ENCODE assay signal across 7 mouse cellular contexts in genomic region chr1:58958789-58959526, GRCm38 (mm10). TPM values are rescaled to one million over a fixed set of nuclear protein-coding genes. Genes with fewer than 3 reads are reported as not detected.
DNase-seq lines count a peak whose midpoint lies in the region; ATAC-seq and TF ChIP-seq lines count a peak whose summit lies in the region.
"Not testable (repeated sequence)": the region's sequence is repeated elsewhere in the genome, so short reads cannot be mapped to it uniquely, and the experiment has no call there.

No protein-coding gene starts in this region.

- H3K9me3 ChIP-seq in E14TG2a.4 (ENCODE audit: low read length); heart, embryonic 15.5 days (replicated peaks); hindbrain, postnatal 0 days (ENCODE audit: low read length); liver, embryonic 14.5 days (ENCODE audit: control insufficient read depth, low read length); midbrain, embryonic 13.5 days; neural tube, embryonic 13.5 days: not testable (repeated sequence)

- not testable (repeated sequence) for H3K27me3 ChIP-seq in E14TG2a.4 (ENCODE audit: insufficient read depth, low read length); heart, adult 2 months (ENCODE audit: control insufficient read depth, insufficient read depth, low read length); heart, embryonic 15.5 days; hindbrain, postnatal 0 days (ENCODE audit: insufficient read depth, low read length); liver, embryonic 14.5 days (ENCODE audit: control insufficient read depth, insufficient read depth, low read length); midbrain, embryonic 13.5 days; neural tube, embryonic 13.5 days

- not testable (repeated sequence) for ATAC-seq in heart, embryonic 15.5 days (replicated peaks; ENCODE audit: insufficient number of reproducible peaks, insufficient read depth, low FRiP score, low read depth); hindbrain, postnatal 0 days; liver, embryonic 14.5 days (ENCODE audit: insufficient read depth)
- peak; percentile 76 for ATAC-seq in midbrain, embryonic 13.5 days
- peak; percentile 56; the same call in 1 of the 2 replicates for ATAC-seq in neural tube, embryonic 13.5 days (ENCODE audit: low read depth)

- H3K4me2 ChIP-seq in heart, embryonic 15.5 days; hindbrain, postnatal 0 days (ENCODE audit: low read depth, low read length); midbrain, embryonic 13.5 days (replicated peaks); neural tube, embryonic 13.5 days: not testable (repeated sequence)
- peak overlapping the region; percentile 78 for H3K4me2 ChIP-seq in liver, embryonic 14.5 days (ENCODE audit: low read depth)

- DNase-seq in heart, adult 2 months; liver, embryonic 14.5 days (ENCODE audit: low read depth in 3 of 3, low spot score in 3 of 3): not testable (repeated sequence)
- peak; percentile 21 for DNase-seq in hindbrain, postnatal 0 days (ENCODE audit: low spot score)

- TF ChIP-seq CTCF in E14TG2a.4 (conservative IDR thresholded peaks at IDR 0.05; ENCODE audit: low read length); heart, adult 2 months (IDR thresholded peaks at IDR 0.05); hindbrain, postnatal 0 days (IDR thresholded peaks at IDR 0.05; ENCODE audit: low read depth); liver, embryonic 14.5 days (IDR thresholded peaks at IDR 0.05; ENCODE audit: low read depth): not testable (repeated sequence)

- not testable (repeated sequence) for TF ChIP-seq EP300 in heart, adult 2 months (IDR thresholded peaks at IDR 0.05; ENCODE audit: insufficient read depth, low read depth, low read length); liver, embryonic 14.5 days (IDR thresholded peaks at IDR 0.05; ENCODE audit: low read depth)

- not testable (repeated sequence) for H3K9ac ChIP-seq in heart, adult 2 months (ENCODE audit: low read depth, low read length); heart, embryonic 15.5 days; hindbrain, postnatal 0 days (replicated peaks; ENCODE audit: low read length); midbrain, embryonic 13.5 days (replicated peaks); neural tube, embryonic 13.5 days
- peak overlapping the region; percentile 4; the same call in 1 of the 2 replicates for H3K9ac ChIP-seq in liver, embryonic 14.5 days (replicated peaks)

- not testable (repeated sequence) for H3K79me2 ChIP-seq in heart, adult 2 months (replicated peaks; ENCODE audit: control insufficient read depth, insufficient read depth, low read length)

- peak overlapping the region; percentile 53 for H3K4me3 ChIP-seq in E14TG2a.4 (replicated peaks; ENCODE audit: low read length)
- not testable (repeated sequence) for H3K4me3 ChIP-seq in heart, adult 2 months; heart, embryonic 15.5 days; hindbrain, postnatal 0 days (ENCODE audit: low read length); liver, embryonic 14.5 days (ENCODE audit: insufficient read depth in 1 of 2, low read depth in 2 of 2, low read length in 2 of 2); midbrain, embryonic 13.5 days (replicated peaks); neural tube, embryonic 13.5 days

- intact Hi-C loops in heart, adult 2 months (cut with DNase I) = not testable (repeated sequence)

- WGBS in heart, adult 2 months = 72% methylated on average over 16 of the region's 16 CpGs
- 71% methylated on average over 16 of the region's 16 CpGs for WGBS in heart, embryonic 15.5 days
- 76% methylated on average over 16 of the region's 16 CpGs for WGBS in hindbrain, postnatal 0 days
- 84% methylated on average over 16 of the region's 16 CpGs for WGBS in liver, embryonic 14.5 days (ENCODE audit: insufficient replicate concordance)
- WGBS in midbrain, embryonic 13.5 days = 78% methylated on average over 16 of the region's 16 CpGs
- 85% methylated on average over 16 of the region's 16 CpGs for WGBS in neural tube, embryonic 13.5 days

- not testable (repeated sequence) for H3K36me3 ChIP-seq in E14TG2a.4 (ENCODE audit: insufficient read depth, low read length); heart, embryonic 15.5 days; hindbrain, postnatal 0 days (ENCODE audit: insufficient read depth, low read length); liver, embryonic 14.5 days (replicated peaks; ENCODE audit: control insufficient read depth, insufficient read depth, low read depth); midbrain, embryonic 13.5 days; neural tube, embryonic 13.5 days
- peaks cover 42% of the 10 kb centered on the region for H3K36me3 ChIP-seq in heart, adult 2 months (ENCODE audit: control insufficient read depth, insufficient read depth, low read length)

- not testable (repeated sequence) for TF ChIP-seq POLR2A in heart, adult 2 months (IDR thresholded peaks at IDR 0.05; ENCODE audit: insufficient read depth, low read depth, low read length)

- H3K27ac ChIP-seq in heart, adult 2 months = peak overlapping the region; percentile 66
- peak overlapping the region; percentile 47 for H3K27ac ChIP-seq in heart, embryonic 15.5 days
- H3K27ac ChIP-seq in hindbrain, postnatal 0 days; midbrain, embryonic 13.5 days: not testable (repeated sequence)
- H3K27ac ChIP-seq in liver, embryonic 14.5 days = peak overlapping the region; percentile 61
- 0 out of 2 replicates have a peak overlapping the region, but pooled peaks have one; percentile 23 for H3K27ac ChIP-seq in neural tube, embryonic 13.5 days (replicated peaks)

- peaks cover 86% of the 10 kb centered on the region for H3K4me1 ChIP-seq in E14TG2a.4 (replicated peaks; ENCODE audit: low read depth, low read length)
- H3K4me1 ChIP-seq in heart, adult 2 months (ENCODE audit: control insufficient read depth, insufficient read depth, low read length) = peaks cover 38% of the 10 kb centered on the region
- H3K4me1 ChIP-seq in heart, embryonic 15.5 days (replicated peaks) = peaks cover 64% of the 10 kb centered on the region
- not testable (repeated sequence) for H3K4me1 ChIP-seq in hindbrain, postnatal 0 days (ENCODE audit: insufficient read depth, low read length)
- H3K4me1 ChIP-seq in liver, embryonic 14.5 days (replicated peaks; ENCODE audit: control insufficient read depth in 2 of 2, insufficient read depth in 2 of 2, low read length in 1 of 2) = peaks cover 80 to 89% of the 10 kb centered on the region in 2 experiments
- H3K4me1 ChIP-seq in midbrain, embryonic 13.5 days (replicated peaks) = peaks cover 19% of the 10 kb centered on the region; the same call in 1 of the 2 replicates
- peaks cover 22% of the 10 kb centered on the region for H3K4me1 ChIP-seq in neural tube, embryonic 13.5 days (replicated peaks)

RNA-seq across cellular contexts. Expression of gene Trak2, which starts 14.3 kb away (rescaled TPM):
- total RNA-seq in heart, adult 2 months (2021) = 100 to 1,000 TPM; 179 to 232 TPM
- polyA plus RNA-seq in heart, adult 2 months (2012; rRNA removed) = 71.4 and 94.1 TPM in 2 replicates
- 27.8 and 29.6 TPM in 2 replicates for polyA plus RNA-seq in heart, embryonic 15.5 days (2015; fragmentation: Nextera tagmentation; extraction: Ambion mirVana)
- 44.7 and 72.1 TPM in 2 replicates for total RNA-seq in hindbrain, postnatal 0 days (2014; rRNA removed)
- polyA plus RNA-seq in hindbrain, postnatal 0 days (2015; fragmentation: Nextera tagmentation; extraction: Ambion mirVana) = 14.7 and 15.7 TPM in 2 replicates
- polyA plus RNA-seq in liver, embryonic 14.5 days (2012; rRNA removed) = 47.7 and 51.2 TPM in 2 replicates
- 43.1 and 52.4 TPM in 2 replicates for polyA plus RNA-seq in liver, embryonic 14.5 days (2014; fragmentation: Nextera tagmentation; extraction: Ambion mirVana)
- polyA plus RNA-seq in midbrain, embryonic 13.5 days (2015; fragmentation: Nextera tagmentation; extraction: Ambion mirVana) = 16.2 and 17.9 TPM in 2 replicates
- polyA plus RNA-seq in neural tube, embryonic 13.5 days (2015; fragmentation: Nextera tagmentation; extraction: Ambion mirVana) = 15.4 and 15.9 TPM in 2 replicates

RNA-seq across cellular contexts. Expression of gene Stradb, which starts 14.4 kb away (rescaled TPM):
- total RNA-seq in heart, adult 2 months (2021) = 10 to 100 TPM; 61.3 to 81.4 TPM
- polyA plus RNA-seq in heart, adult 2 months (2012; rRNA removed) = 28.5 and 47.3 TPM in 2 replicates
- polyA plus RNA-seq in heart, embryonic 15.5 days (2015; fragmentation: Nextera tagmentation; extraction: Ambion mirVana) = 24.1 and 29.0 TPM in 2 replicates
- 33.0 and 42.9 TPM in 2 replicates for total RNA-seq in hindbrain, postnatal 0 days (2014; rRNA removed)
- 85.6 and 95.5 TPM in 2 replicates for polyA plus RNA-seq in hindbrain, postnatal 0 days (2015; fragmentation: Nextera tagmentation; extraction: Ambion mirVana)
- polyA plus RNA-seq in liver, embryonic 14.5 days (2012; rRNA removed) = 15.9 and 17.1 TPM in 2 replicates
- 44.1 and 46.1 TPM in 2 replicates for polyA plus RNA-seq in liver, embryonic 14.5 days (2014; fragmentation: Nextera tagmentation; extraction: Ambion mirVana)
- 74.9 and 77.0 TPM in 2 replicates for polyA plus RNA-seq in midbrain, embryonic 13.5 days (2015; fragmentation: Nextera tagmentation; extraction: Ambion mirVana)
- 72.9 and 82.3 TPM in 2 replicates for polyA plus RNA-seq in neural tube, embryonic 13.5 days (2015; fragmentation: Nextera tagmentation; extraction: Ambion mirVana)
